Mouse (Mus musculus): ENCODE measurements around the gene Ahnak. TPM values are rescaled to one million over a fixed set of nuclear protein-coding genes. Genes with fewer than 3 reads are reported as not detected.
A peak's percentile ranks its signal among the peaks of the same experiment; 100 is the strongest.
"Not testable (repeated sequence)": the region's sequence is repeated elsewhere in the genome, so short reads cannot be mapped to it uniquely, and the experiment has no call there.

Ahnak gene
- polyA plus RNA-seq, 1 experiment from 2014 or later = 22.3 TPM

DNA sequence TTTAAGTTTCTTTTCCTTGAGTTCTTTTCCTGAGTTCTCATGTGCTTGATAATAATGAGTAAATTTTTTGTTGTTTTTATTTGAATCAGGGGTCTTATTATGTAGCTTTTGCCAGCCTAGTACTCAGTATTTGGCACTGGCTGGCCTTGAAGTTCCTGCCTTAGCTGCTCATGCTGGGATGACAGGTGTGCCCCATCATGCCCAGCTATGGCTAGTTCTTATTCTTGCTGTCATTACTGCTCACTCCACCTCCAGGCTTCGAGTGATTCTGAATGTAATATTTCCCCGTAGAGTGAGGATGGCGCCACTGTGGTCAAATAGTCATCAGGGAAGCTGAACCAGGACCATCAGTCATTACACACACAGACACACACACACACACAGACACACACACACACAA is 74.7 kb downstream of the Ahnak start:
- DNase-seq (ENCODE audit: low spot score) = no peak

DNA sequence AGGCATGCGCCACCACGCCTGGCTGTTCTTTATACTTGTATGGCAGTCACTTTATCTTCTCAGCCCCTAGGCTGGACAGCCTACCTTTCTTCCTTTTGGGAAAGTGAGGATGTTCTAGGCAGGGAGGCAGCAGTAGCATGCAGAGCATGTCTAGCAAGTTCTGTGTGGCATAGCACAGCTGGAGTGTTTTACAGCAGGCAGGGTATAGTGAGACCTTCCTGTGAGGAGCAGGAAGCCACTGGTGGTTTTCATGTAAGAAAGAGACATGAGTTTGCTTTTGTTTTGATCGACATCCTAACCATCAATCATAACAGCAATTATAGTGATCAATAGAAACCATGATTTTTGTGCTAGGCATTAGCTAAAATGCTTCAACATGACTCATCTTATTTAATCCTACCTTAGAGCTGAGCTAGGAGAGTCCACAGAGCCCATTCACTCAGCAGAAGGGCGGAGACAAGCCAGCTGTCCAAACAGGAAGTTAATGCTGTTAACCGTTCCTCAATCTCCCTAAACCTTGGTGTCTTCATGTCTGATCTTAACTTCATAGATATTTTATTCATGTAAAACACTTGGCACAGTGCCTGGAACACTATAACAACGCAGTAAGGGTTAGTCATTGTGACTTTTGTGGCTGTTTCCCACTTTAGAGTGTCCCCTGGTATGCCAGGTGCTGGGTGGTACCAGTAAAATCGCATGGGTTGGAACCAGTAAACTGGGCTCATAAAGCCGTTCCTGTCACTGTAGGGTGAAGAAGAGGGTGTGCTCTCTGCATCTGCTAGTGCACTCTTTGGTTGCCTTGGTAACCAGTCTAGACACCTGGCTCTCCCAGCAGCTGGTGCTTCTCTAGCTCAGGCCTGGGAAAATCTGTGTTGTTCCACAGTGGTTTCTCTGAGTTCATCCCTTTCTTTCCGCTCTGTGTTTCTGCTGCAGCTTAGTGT is 76.8 kb downstream of the Ahnak start:
- DNase-seq (ENCODE audit: low spot score) = peak; percentile 88

DNA sequence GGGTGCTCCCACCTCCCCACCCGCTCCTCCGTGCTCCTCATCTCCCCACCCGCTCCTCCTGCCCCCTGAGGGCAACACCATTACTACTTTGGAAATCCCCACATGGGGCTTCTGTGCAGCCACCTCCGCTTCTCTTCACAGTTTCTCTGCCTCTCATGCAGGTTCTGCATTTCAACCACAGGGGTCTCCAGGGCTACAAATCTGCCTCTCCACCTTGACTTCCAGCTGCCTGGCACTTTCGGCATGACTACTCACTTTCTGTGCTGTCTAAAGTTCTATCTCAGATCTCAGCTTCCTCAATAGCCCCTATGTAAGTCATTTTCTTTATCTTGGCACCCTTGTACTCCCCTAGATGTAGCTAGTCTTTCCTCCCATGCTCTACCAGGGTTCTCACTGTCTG is 78.2 kb downstream of the Ahnak start:
- no peak for DNase-seq (ENCODE audit: low spot score)

DNA sequence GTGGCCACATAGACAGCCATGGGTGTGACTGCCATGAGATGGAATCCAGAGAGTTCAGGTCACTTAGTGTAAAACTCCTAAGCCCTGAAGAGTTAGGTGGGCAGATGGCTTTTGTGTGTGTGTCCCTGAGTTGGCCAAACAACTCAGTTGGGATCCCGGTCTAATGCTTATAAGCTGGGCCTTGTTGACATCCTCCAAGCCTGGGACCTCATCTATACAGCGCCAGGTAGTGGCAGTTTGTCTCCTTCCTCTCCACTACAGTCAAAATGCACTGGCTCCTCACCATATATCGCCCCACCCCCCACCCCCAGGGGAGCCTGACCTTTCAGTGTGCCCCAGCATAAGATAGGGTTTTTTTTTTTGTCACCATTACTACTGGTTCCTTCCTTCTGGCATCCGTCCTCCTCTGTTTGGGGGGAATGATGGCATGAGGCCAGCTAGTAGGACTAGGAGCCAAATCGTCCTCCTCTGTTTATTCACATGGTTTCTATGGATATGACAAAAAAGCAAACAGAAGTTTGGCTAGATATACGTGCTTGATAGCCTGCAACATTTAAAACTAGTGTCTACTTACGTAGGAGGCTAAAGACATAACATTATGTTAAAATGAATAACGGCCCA is 80.7 kb downstream of the Ahnak start:
- DNase-seq (ENCODE audit: low spot score) = no peak

DNA sequence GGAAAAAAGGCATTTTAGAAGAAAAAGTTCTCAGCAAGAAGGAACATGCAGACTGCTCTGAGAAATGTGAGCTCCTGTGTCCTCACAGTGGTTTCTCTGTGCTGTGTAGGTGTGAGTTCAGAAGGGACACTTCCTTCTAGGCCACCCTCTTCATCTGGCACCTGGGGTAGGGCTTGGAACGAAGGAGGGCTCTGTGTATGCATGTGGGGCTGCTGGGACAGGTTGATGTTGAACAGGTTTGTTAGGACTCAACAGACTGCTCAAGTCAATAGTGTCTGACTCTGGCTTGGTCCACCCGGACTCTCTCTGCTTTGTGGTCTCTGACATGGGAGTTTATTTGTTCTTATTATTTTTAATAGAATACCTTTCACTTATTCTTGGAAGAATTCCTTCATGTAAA is 81.2 kb downstream of the Ahnak start:
- DNase-seq (ENCODE audit: low spot score) = peak; percentile 22

DNA sequence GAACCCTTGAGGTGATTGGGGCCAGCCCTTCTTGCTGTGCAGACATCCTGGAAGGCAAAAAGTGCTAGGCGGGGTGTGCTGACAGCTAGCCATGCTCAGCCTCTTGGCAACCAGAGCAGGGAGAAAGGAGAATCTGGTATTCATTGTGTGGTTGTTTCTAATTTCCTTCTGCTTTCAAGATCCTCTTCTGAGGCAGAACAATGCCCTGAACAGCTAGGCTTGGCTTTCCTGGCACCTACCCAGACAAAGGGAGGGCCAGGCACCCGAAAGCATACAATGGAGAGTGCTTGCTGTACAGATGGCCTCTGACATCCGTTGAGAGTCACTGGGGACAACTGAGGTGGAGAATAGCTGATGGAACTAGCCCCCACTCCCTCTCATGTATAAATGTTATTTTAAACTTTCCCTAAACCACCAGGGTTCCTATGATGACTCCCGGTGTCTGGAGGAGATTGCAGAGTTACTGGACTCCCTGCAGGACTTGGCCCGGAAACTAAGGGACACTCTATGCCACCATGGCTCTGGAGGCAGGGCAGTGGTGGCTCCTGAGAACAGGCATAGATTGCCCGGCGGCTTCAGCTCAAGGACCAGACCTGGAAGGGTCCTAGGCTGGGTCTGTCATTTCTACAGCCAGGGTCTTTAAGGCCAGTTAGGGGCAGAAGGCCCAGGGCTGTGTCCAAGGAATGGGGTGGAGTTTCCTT is 82.5 kb downstream of the Ahnak start:
- DNase-seq (ENCODE audit: low spot score) = no peak

DNA sequence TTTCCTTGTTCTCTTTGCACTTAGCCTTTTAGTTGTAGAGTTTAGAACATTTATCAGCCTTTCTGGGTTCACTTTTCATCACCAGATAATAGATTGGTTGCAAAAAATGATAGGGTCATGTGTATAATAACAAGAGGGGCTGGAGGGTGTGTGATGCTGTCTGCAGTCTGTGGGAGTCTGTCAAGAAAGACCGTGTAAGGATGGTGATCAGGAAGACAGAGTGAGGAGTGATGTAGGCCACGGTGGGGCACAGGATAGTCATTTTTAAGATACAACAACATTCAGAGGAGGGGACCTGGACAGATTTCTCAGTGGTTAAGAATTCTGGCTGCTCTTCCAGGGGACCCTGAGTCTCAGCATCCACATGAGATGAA is 83.1 kb downstream of the Ahnak start:
- DNase-seq (ENCODE audit: low spot score) = no peak

DNA sequence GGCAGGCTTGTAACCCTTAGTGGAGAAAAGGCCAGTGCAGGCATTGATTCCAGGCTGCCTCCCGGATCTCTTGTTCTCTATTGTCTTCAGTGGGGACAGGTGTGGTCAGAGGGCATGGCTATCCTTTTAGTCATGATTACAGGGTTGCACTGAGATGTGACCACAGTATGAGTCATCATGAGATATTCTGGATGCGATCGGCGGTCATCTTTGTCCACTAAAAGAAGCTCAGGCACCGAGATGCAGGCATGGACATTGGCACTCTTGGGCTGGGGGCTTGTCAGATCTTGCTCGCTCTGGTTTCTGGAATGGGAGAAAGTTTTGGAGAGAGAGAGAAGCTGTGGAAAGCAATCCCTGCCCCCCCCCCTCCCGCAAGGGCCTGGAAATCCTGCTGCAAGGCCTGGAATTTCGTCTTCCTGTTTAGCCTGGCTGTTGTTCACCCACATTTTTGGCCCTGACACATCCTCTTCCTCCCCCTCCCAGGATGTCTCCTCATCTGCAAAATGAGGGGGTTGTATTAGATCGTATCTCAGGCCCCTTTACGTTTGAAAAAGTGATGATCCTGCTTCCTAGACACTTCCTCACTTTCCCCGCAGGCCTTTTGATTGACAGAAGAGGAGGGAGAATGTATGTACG is 84.8 kb downstream of the Ahnak start:
- DNase-seq (ENCODE audit: low spot score) = no peak

DNA sequence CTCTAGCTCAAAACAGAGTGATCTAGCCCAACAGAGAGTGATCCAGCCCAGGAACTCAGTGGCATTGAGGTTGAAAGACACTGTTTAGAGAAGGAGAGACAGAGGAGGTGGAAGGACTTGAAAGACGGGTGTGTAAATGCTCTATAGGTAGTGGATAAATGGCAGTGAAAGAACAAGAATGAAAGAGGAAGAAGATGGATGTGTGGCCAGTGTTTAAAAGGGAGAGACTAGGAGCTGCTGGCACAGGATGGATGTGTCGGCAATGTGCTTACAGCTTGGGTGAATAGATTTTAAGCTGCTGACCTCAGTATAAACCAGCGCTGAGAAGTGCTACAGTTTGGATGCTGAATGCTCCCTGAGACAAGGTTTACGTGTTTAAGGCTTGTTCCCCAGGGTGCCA is 85.3 kb downstream of the Ahnak start:
- no peak for DNase-seq (ENCODE audit: low spot score)

DNA sequence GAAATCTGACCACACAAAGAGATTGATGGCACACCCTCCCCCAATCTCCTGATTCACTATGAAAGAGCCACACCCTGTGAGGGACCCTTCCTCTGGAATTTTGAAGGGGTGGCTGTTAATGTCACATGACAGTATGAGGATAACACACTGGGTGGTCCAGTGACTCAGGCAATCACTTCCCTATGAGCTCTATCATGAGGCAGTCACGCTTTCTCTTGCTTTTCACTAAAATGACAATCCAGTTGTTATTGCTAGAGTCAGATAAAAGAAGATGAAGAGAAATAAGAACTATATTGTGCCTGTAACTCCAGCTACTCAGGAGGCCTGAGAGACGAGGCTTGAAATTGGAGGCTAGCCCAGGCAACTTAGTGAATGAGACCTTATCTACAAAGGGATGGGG is 86.5 kb downstream of the Ahnak start:
- DNase-seq (ENCODE audit: low spot score) = no peak

DNA sequence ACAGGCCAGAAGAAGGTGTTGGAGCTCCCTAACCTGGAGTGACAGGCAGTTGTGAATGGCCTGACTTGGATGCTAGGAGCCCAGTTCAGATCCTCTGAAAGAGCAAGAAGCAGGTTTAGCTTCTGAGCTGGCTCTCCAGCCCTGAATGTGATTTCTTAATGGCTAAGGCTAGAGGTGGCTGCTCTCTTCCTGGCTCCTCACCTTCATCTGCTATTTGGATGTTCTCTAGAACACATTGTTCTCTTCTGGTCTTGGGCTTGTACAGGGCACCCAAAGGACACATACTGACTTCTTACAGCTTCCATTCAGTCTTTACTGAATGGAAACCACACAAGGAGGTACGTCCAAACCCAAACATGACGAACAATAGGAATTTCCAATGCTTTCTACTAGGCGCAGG is 87.0 kb downstream of the Ahnak start:
- DNase-seq (ENCODE audit: low spot score) = no peak

DNA sequence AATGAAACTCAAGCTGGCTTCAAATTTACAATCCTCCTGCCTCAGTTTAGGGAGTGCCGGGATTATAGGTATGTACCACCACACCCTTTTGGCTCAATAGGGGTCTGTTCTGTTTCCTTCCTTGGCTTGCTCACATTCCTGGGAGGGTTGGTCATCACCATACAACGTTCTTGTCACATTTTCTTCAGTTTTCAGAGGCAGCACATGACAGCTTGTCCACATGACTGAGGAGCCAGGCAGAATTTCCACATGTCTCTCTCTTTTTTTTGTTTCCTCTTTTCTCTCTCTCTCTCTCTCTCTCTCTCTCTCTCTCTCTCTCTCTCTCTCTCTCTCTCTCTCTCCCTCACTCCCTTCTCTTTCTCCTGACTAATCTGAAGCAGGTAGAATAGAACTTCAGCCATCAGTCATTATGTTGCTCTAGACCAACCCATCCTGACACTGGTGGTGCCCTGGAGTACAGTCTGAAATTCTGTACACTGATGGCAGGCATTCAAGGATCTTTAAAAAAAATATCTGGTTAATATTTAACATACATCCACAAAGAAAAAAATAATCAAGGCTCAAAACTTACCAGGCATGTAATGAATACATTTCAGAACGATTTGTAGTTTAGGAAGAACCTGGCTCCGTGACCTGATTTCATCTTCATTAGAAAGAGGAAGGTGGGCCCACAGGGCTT is 88.0 kb downstream of the Ahnak start:
- DNase-seq (ENCODE audit: low spot score) = no peak

DNA sequence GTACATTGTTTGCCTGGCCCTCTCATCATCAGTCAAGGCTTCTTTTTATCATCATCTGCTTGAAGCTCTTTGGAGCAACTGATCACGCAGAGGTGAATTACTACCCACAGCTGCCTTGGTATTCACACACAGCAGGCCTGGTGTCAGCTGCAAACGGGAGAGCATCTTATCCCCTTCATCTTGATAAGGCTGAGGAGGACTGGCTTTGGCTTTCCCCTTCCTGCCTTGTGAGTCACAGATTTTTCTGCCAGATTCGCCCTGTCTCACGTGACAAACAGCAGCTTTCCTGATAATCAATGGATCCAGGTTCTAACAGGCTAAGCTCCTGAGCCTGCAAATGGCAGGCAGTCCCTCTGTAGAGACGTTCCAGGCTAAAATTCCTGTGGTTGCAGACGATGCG is 90.8 kb downstream of the Ahnak start:
- DNase-seq (ENCODE audit: low spot score) = no peak

DNA sequence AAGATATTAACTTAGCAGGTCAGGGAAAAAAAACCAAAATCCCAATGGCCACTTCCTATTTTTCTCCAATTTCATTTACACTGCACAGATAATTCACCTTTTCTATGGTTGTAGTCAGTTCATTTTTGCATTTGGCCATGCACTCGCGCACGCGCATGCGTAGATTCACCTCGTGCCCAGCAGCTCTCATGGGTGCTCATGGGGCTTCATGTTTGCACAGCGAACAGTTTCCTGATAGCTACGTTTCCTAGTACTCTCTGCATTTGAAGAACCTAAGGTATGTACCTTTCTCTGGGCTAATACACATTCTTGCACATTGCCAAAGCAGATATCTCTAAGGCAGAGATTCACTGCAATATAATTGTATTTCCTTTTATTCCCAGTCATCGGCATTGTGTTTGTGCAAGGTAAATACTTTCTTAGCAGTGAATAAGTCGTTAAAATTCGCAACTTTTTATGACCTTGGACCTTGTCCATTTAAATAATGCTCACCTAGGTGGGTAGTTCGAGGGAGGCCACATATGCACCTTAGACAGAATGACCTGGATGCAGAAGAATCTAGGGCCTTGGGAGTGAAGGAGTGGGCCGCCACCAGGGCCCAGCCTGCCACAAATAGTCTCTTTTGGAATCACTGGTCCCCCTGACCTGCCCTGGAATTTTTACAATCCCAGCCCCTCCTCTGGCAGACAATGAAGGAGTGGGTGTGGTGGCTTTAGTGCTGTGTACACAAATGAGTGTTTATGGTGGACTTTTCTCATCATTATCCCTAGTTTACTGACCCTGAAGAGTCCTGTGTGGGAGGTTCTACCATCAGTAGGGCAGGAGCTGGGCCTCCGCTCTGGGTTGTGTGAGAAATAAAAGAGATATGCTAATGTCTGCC is 92.5 kb downstream of the Ahnak start:
- no peak for DNase-seq (ENCODE audit: low spot score)

DNA sequence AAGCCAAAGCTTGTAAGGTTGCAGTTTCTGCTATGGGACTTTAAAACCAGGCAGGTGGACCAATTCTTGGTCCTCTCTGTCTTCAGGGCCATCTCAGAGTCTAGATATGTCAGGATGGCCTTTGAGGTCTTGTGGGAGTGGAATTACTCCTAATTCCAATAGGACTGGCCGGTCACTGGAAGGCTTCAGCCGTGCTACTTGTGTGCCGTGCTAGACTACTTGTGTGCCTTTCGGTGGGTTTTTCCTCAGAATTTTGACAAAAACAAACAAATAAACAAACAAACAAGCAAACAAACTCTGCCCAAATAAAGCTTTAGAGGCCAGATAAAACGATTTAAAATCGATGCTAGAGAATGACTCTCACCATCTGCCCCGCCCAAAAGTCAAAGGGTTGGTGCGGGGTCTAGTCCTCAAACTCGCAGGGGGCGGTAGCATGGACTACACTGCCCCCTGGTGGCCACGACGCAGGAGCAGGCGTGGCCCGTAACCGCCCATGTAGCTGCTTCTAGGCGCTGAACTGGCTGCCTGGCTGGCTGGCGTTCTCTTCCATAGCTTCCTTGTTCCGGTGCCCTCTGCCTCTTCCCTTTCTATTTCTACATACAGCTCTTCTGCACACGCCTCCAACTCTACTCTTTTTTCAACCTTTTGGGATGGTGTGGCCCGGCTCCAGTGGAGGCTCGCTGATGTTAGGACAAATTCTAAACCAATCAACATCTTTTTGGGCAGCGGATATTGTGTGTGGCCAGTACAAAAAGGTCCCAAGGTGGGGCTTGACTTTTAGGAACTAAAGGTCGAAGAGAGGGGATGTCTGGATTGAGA is 93.3 kb downstream of the Ahnak start:
- peak; percentile 90 for DNase-seq (ENCODE audit: low spot score)

DNA sequence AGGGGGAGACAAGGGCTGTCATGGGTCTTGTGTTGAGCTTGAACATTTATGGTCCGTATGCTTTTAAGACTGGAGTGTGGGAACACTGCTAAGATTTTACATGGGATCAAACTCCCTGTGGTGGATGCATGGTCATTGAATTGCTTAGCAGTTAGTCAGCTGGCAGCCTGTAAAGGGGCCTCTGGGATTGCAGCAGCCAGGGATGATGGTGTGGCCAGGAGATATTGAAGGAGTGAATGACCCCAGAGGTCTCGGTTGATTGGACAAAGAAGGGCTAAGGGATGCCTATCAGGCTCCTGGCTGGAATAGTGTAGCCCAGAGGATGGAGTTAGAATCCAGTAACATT is 93.9 kb downstream of the Ahnak start:
- no peak for DNase-seq (ENCODE audit: low spot score)

DNA sequence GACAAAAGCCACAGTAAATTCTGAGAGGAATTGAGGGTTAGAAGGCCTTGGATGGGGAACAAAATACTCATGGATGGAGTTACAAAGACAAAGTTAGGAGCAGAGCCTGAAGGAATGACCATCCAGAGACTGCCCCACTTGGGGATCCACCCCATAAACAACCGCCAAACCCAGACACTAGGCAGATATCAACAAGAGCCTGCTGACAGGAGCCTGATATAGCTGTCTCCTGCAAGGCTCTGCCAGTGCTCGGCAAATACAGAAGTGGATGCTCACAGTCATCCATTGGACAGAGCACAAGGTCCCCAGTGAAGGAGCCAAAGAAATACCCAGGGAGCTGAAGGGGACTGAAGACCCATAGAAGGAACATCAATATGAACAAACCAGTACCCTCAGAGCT is 94.8 kb downstream of the Ahnak start:
- DNase-seq (ENCODE audit: low spot score) = not testable (repeated sequence)

DNA sequence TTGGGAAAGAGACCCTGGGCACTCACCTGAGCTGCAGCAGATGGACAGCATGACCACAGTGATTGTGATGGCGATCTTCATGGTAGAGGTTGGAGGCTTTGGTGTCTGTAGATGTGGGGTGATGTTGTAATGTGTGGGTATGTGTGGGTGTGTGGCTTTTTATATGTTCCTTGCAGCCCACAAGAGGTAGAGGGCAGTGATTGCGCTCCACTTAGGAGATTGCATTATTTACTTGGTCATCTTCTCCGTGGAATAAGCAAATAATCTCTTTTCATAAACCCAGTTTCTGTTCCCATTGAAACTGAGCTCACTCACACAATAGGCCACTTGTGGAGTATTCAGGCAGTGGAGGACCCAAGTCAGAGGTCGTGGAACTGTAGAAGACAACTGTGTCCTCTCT is 98.7 kb downstream of the Ahnak start, which contains the start of gene Scgb1a1:
TSS of gene Scgb1a1 (minus strand) at position 138 of the 400 bp plus-strand sequence.
- no peak for DNase-seq (ENCODE audit: low spot score)

DNA sequence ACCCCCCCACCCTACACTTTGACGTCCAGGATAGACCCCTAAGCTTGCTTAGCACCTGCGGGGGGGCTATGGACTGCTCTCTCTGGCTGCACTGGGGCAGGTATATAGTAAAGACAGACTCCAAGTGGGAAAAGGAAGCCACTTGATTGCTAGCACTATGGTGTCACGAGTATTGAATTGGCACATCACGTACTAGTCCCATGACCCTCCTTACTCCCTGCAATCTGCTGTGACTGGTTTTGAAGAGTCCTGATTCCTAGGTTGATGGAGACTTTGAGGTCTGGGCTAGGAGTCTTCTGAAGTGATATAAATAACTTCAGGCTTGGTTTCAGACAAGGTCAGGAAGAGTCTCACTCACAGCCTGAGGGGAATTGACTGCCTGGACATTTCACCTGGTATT is 101.1 kb downstream of the Ahnak start:
- DNase-seq (ENCODE audit: low spot score) = no peak

All from thymus, postnatal 0 days (tissue).